Mouse (Mus musculus): ENCODE measurements around the gene Pigyl.

Gene Pigyl

DNA sequence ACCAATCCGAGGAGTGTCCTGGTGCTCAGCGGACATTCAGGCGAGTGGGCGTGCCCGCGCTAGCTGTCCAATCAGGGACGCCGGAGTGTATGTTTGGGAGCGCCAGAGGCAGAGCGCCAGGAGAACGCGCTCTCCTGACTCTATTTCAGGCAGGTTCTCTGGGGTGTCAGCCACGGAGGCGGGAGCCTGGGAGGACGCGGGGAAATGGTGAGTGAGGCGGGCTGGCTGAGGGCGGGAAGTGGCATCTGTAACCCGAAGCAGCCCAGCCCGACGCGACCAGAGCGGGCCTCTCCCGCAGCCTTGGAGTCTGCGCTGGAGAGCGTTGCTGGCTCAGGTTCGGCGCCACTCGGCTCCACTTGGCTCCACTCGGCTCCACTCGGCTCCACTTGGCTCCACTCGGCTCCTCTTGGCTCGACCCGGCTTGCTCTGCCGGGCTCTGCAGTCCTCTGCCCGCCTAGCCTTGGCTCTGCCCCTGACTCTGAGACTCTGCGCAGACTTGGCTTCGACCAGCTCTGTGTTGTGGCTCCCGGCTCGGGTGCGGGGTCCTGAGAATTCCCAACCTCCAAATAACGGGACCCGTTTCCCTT lies 31.5 kb downstream of the Pigyl start, which contains the start of gene Zfp872:
Zfp872 (plus strand) TSS at position 66 of the 587 bp plus-strand sequence.
- peak; percentile 8 for DNase-seq (ENCODE audit: low read depth, low spot score)

DNA sequence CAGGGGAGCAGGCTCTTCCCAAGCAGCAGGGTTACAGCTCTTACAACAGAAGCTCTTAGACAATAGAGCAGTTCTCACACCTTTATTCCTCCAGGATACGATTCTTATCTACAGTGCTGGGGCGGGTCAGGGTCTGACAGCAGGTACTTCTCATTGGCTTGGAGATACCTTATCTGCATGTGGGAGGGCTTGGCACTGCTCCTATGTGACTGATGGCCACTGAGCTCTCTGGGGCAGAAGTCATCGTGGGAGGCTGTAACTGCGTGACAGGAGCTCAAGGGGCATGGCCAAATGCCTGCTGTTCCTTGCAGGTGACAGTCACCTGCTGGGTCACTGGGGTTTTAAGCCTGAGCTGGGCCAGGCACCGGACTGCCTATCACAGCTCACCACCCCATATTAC lies 39.8 kb downstream of the Pigyl start:
- DNase-seq (ENCODE audit: low read depth, low spot score): no peak

Data from retina, postnatal 7 days (tissue).